Mouse (Mus musculus) ES-E14 (cell line): ENCODE measurements around the gene Agk. TPM values are rescaled to one million over a fixed set of nuclear protein-coding genes. Genes with fewer than 3 reads are reported as not detected.

ENCODE experiments used
- DNase-seq: peaks from one replicate; pipeline ENCODE4 v3.0.0-alpha.2; 2013; ENCODE audit warnings: low read depth, low spot score
- H3K27ac ChIP-seq: 2 replicates; pipeline ENCODE4 v1.5.1; 2012; ENCODE audit warnings: low read depth, mild to moderate bottlenecking, low read length, moderate library complexity, mixed read lengths; ENCODE audit not compliant: poor library complexity, insufficient read depth, severe bottlenecking
- H3K36me3 ChIP-seq: 2 replicates; pipeline ENCODE4 v1.6.1; 2012; ENCODE audit warnings: mild to moderate bottlenecking, low read length, moderate library complexity, mixed read lengths; ENCODE audit not compliant: control insufficient read depth, poor library complexity, insufficient read depth, severe bottlenecking
- H3K4me1 ChIP-seq, 2 experiments: fragments of 150-350 bp in 1 of 2; sonication (generic) in 1 of 2; 2 replicates each; pipeline ENCODE4 v1.6.1; 2012; ENCODE audit warnings: low read length in 2 of 2, mild to moderate bottlenecking in 1 of 2, mixed read lengths in 1 of 2; ENCODE audit not compliant: control insufficient read depth in 2 of 2, insufficient read depth in 2 of 2, poor library complexity in 1 of 2
- H3K4me3 ChIP-seq, 2 experiments: fragments of 150-350 bp in 1 of 2; sonication (generic) in 1 of 2; 2 replicates each; pipeline ENCODE4 v1.5.1; 2012; ENCODE audit warnings: low read length in 2 of 2, low read depth in 1 of 2, mild to moderate bottlenecking in 1 of 2, mixed read lengths in 1 of 2; ENCODE audit not compliant: insufficient read depth in 1 of 2, poor library complexity in 1 of 2, severe bottlenecking in 1 of 2
- H3K9ac ChIP-seq: 2 replicates; pipeline ENCODE4 v1.6.1; 2012; ENCODE audit warnings: low read depth, mild to moderate bottlenecking, low read length, mixed read lengths; ENCODE audit not compliant: poor library complexity, insufficient read depth, severe bottlenecking
- H3K9me3 ChIP-seq: fragments of 150-350 bp; sonication (generic); 2 replicates; pipeline ENCODE4 v1.6.1; 2012; ENCODE audit warnings: low read depth, mild to moderate bottlenecking, low read length; ENCODE audit not compliant: control insufficient read depth, insufficient read depth
- CHD2 ChIP-seq: IDR thresholded peaks from 2 replicates; pipeline ENCODE4 v1.6.1; 2014; ENCODE audit warnings: mild to moderate bottlenecking, low read depth, low read length, inconsistent platforms
- HCFC1 ChIP-seq: IDR thresholded peaks from 2 replicates; pipeline ENCODE4 v1.6.1; 2012; ENCODE audit warnings: low read length, inconsistent platforms, borderline replicate concordance; ENCODE audit not compliant: insufficient read depth
- MAFK ChIP-seq: IDR thresholded peaks from 2 replicates; pipeline ENCODE4 v1.6.1; 2014; ENCODE audit warnings: mild to moderate bottlenecking, low read depth, low read length, inconsistent platforms; ENCODE audit not compliant: insufficient read depth
- ZC3H11A ChIP-seq: IDR thresholded peaks from 2 replicates; pipeline ENCODE4 v1.6.1; 2012; ENCODE audit warnings: low read depth, mild to moderate bottlenecking, inconsistent platforms, low read length, borderline replicate concordance
- ZNF384 ChIP-seq: IDR thresholded peaks from 2 replicates; pipeline ENCODE4 v1.6.1; 2012; ENCODE audit warnings: low read depth, low read length, inconsistent platforms
- in situ Hi-C, 2 experiments: fragments of 600-800 bp; cut with MboI; formaldehyde crosslinking; loops; one replicate each; pipeline ENCODE4 v1.15.1; 2025; ENCODE audit warnings: low sequenced_read_pairs in 2 of 2, inconsistent platforms in 1 of 2; ENCODE audit not compliant: unreplicated experiment in 2 of 2
- total RNA-seq: library from RNA; depleted of rRNA; stranded (reverse); fragments of 300-350 nt; gene quantifications from 2 replicates; pipeline ENCODE4 v1.2.3, GENCODE M21; 2012

Agk gene
- total RNA-seq, 1 experiment = 39.2 TPM

- in situ Hi-C loops = no loop called here
- Histone ChIP-seq H3K36me3 (peaks cover 14% of the 10 kb centered on the region), H3K9me3 (peaks cover 2% of the 10 kb centered on the region; the same call in 1 of the 2 replicates), H3K9ac (no peak overlapping the region), H3K4me3 (no peak overlapping the region), H3K27ac (no peak overlapping the region), H3K4me1 (no peaks in the 10 kb centered on the region)
- peak; percentile 56 for DNase-seq
- TF ChIP-seq MAFK (no peak), HCFC1 (no peak), CHD2 (no peak), ZNF384 (no peak), ZC3H11A (no peak)
These were observed 68.2 kb downstream of the Agk start for GRCm38 (mm10) chr6:40393213-40393612.

GRCm38 (mm10) chr6:40402031-40402430 lies 77.1 kb downstream of the Agk start:
- peaks cover 16% of the 10 kb centered on the region for H3K36me3 ChIP-seq
- in situ Hi-C loops = no loop called here
- H3K4me3 ChIP-seq = no peak overlapping the region

GRCm38 (mm10) chr6:40403640-40404285 lies 78.8 kb downstream of the Agk start:
- H3K4me1 ChIP-seq = no peaks in the 10 kb centered on the region
- no peak overlapping the region for H3K4me3 ChIP-seq
- peaks cover 13% of the 10 kb centered on the region for H3K36me3 ChIP-seq
- no peak overlapping the region for H3K27ac ChIP-seq
- H3K9ac ChIP-seq = no peak overlapping the region
- in situ Hi-C loops = no loop called here
- H3K9me3 ChIP-seq = no peaks in the 10 kb centered on the region
- DNase-seq = no peak
- TF ChIP-seq CHD2 (no peak), ZC3H11A (no peak), ZNF384 (no peak), MAFK (no peak), HCFC1 (no peak)

More at GRCm38 (mm10) chr6:40402031-40402430, 77.1 kb downstream of the Agk start:
- TF ChIP-seq ZNF384 = no peak
- no peak for TF ChIP-seq HCFC1
- no peak for TF ChIP-seq MAFK
- no peak for TF ChIP-seq CHD2
- no peak for TF ChIP-seq ZC3H11A
- Histone ChIP-seq H3K9me3 (no peaks in the 10 kb centered on the region), H3K4me1 (no peaks in the 10 kb centered on the region), H3K9ac (no peak overlapping the region), H3K27ac (no peak overlapping the region)
- no peak for DNase-seq

- no peak for DNase-seq
- Histone ChIP-seq H3K9me3 (no peaks in the 10 kb centered on the region), H3K9ac (no peak overlapping the region), H3K27ac (no peak overlapping the region), H3K4me3 (no peak overlapping the region), H3K36me3 (peaks cover 5% of the 10 kb centered on the region; the same call in 1 of the 2 replicates), H3K4me1 (no peaks in the 10 kb centered on the region)
- TF ChIP-seq MAFK = no peak
- TF ChIP-seq HCFC1 = no peak
- no peak for TF ChIP-seq ZNF384
- TF ChIP-seq ZC3H11A = no peak
- TF ChIP-seq CHD2 = no peak
- in situ Hi-C loops = no loop called here
These were observed 86.1 kb downstream of the Agk start for GRCm38 (mm10) chr6:40411085-40411484.

GRCm38 (mm10) chr6:40413046-40413445 lies 88.1 kb downstream of the Agk start:
- Histone ChIP-seq H3K27ac (no peak overlapping the region), H3K4me1 (no peaks in the 10 kb centered on the region), H3K36me3 (peaks cover under 1% of the 10 kb centered on the region; the same call in 1 of the 2 replicates), H3K4me3 (no peak overlapping the region), H3K9ac (no peak overlapping the region), H3K9me3 (no peaks in the 10 kb centered on the region)
- no peak for DNase-seq
- no peak for TF ChIP-seq HCFC1
- no peak for TF ChIP-seq ZC3H11A
- TF ChIP-seq CHD2 = no peak
- TF ChIP-seq ZNF384 = no peak
- no peak for TF ChIP-seq MAFK
- in situ Hi-C loops = no loop called here
